Mouse (Mus musculus): ENCODE data around the gene Tmcc1. TPM values are rescaled to one million over a fixed set of nuclear protein-coding genes. Genes with fewer than 3 reads are reported as not detected.

Tmcc1 gene
- polyA plus RNA-seq, 1 experiment: 17.6 TPM

- Histone ChIP-seq H3K4me2 (ENCODE audit: low read depth) (peak overlapping the region; percentile 39), H3ac (ENCODE audit: control insufficient read depth, insufficient read length) (no peak overlapping the region), H3K4me3 (no peak overlapping the region), H3K79me2 (ENCODE audit: control insufficient read depth, insufficient read depth) (no peaks in the 10 kb centered on the region), H3K36me3 (ENCODE audit: control insufficient read depth, insufficient read depth) (no peaks in the 10 kb centered on the region), H3K27me3 (ENCODE audit: control insufficient read depth, insufficient read depth, insufficient read length) (no peaks in the 10 kb centered on the region)
- TF ChIP-seq E2F4 (IDR thresholded peaks at IDR 0.05; ENCODE audit: insufficient read depth) (no peak), REST (IDR thresholded peaks at IDR 0.05; ENCODE audit: insufficient read depth, insufficient read length) (no peak), TCF12 (IDR thresholded peaks at IDR 0.05; ENCODE audit: insufficient read depth, poor library complexity, severe bottlenecking) (no peak), SRF (IDR thresholded peaks at IDR 0.05; ENCODE audit: control insufficient read depth, insufficient read length, low read depth) (no peak), MAX (IDR thresholded peaks at IDR 0.05; ENCODE audit: low read depth) (no peak), POLR2A (IDR thresholded peaks at IDR 0.05; ENCODE audit: insufficient read length, low read depth) (no peak), TCF3 (IDR thresholded peaks at IDR 0.05; ENCODE audit: insufficient read length, low read depth) (no peak), POLR2AphosphoS2 (IDR thresholded peaks at IDR 0.05; ENCODE audit: insufficient read length, low read depth) (no peak), USF1 (IDR thresholded peaks at IDR 0.05; ENCODE audit: low read depth) (no peak), CEBPB (IDR thresholded peaks at IDR 0.05; ENCODE audit: insufficient read depth, poor library complexity, severe bottlenecking) (no peak), MYOD1 (IDR thresholded peaks at IDR 0.05; ENCODE audit: control insufficient read depth in 1 of 3, insufficient read length in 2 of 3, low read depth in 2 of 3) (no peak), MYOG (IDR thresholded peaks at IDR 0.05; ENCODE audit: control insufficient read depth in 1 of 3, insufficient read depth in 1 of 3, insufficient read length in 2 of 3, low read depth in 2 of 3) (no peak)
Measured at GRCm38 (mm10) chr6:116010541-116010940, 182.7 kb downstream of the Tmcc1 start.

GRCm38 (mm10) chr6:116009426-116009825, 183.9 kb downstream of the Tmcc1 start:
- no peak overlapping the region for H3ac ChIP-seq (ENCODE audit: control insufficient read depth, insufficient read length)
- no peak overlapping the region for H3K4me3 ChIP-seq
- H3K27me3 ChIP-seq (ENCODE audit: control insufficient read depth, insufficient read depth, insufficient read length): no peaks in the 10 kb centered on the region
- H3K4me2 ChIP-seq (ENCODE audit: low read depth): no peak overlapping the region
- H3K36me3 ChIP-seq (ENCODE audit: control insufficient read depth, insufficient read depth): no peaks in the 10 kb centered on the region
- H3K79me2 ChIP-seq (ENCODE audit: control insufficient read depth, insufficient read depth): no peaks in the 10 kb centered on the region
- TF ChIP-seq POLR2AphosphoS2 (IDR thresholded peaks at IDR 0.05; ENCODE audit: insufficient read length, low read depth) (no peak), MYOG (IDR thresholded peaks at IDR 0.05; ENCODE audit: control insufficient read depth in 1 of 3, insufficient read depth in 1 of 3, insufficient read length in 2 of 3, low read depth in 2 of 3) (peak in 1 of 3 experiments; percentile 47)

- H3K4me2 ChIP-seq (ENCODE audit: low read depth): no peak overlapping the region
- H3K36me3 ChIP-seq (ENCODE audit: control insufficient read depth, insufficient read depth): no peaks in the 10 kb centered on the region
- no peak overlapping the region for H3K4me3 ChIP-seq
- H3ac ChIP-seq (ENCODE audit: control insufficient read depth, insufficient read length): no peak overlapping the region
- no peaks in the 10 kb centered on the region for H3K79me2 ChIP-seq (ENCODE audit: control insufficient read depth, insufficient read depth)
- H3K27me3 ChIP-seq (ENCODE audit: control insufficient read depth, insufficient read depth, insufficient read length): no peaks in the 10 kb centered on the region
- TF ChIP-seq REST (IDR thresholded peaks at IDR 0.05; ENCODE audit: insufficient read depth, insufficient read length) (no peak), MYOD1 (IDR thresholded peaks at IDR 0.05; ENCODE audit: control insufficient read depth in 1 of 3, insufficient read length in 2 of 3, low read depth in 2 of 3) (no peak), MAX (IDR thresholded peaks at IDR 0.05; ENCODE audit: low read depth) (no peak), MYOG (IDR thresholded peaks at IDR 0.05; ENCODE audit: control insufficient read depth in 1 of 3, insufficient read depth in 1 of 3, insufficient read length in 2 of 3, low read depth in 2 of 3) (no peak), TCF12 (IDR thresholded peaks at IDR 0.05; ENCODE audit: insufficient read depth, poor library complexity, severe bottlenecking) (no peak), POLR2A (IDR thresholded peaks at IDR 0.05; ENCODE audit: insufficient read length, low read depth) (no peak), CEBPB (IDR thresholded peaks at IDR 0.05; ENCODE audit: insufficient read depth, poor library complexity, severe bottlenecking) (no peak), E2F4 (IDR thresholded peaks at IDR 0.05; ENCODE audit: insufficient read depth) (no peak)
Measured at GRCm38 (mm10) chr6:116007561-116008173, 185.6 kb downstream of the Tmcc1 start.

GRCm38 (mm10) chr6:116006731-116007130, 186.6 kb downstream of the Tmcc1 start:
- Histone ChIP-seq H3K4me3 (no peak overlapping the region), H3K4me2 (ENCODE audit: low read depth) (peak overlapping the region; percentile 18), H3K27me3 (ENCODE audit: control insufficient read depth, insufficient read depth, insufficient read length) (no peaks in the 10 kb centered on the region), H3K79me2 (ENCODE audit: control insufficient read depth, insufficient read depth) (no peaks in the 10 kb centered on the region), H3ac (ENCODE audit: control insufficient read depth, insufficient read length) (no peak overlapping the region), H3K36me3 (ENCODE audit: control insufficient read depth, insufficient read depth) (no peaks in the 10 kb centered on the region)
- TF ChIP-seq REST (IDR thresholded peaks at IDR 0.05; ENCODE audit: insufficient read depth, insufficient read length) (no peak), POLR2A (IDR thresholded peaks at IDR 0.05; ENCODE audit: insufficient read length, low read depth) (no peak), MAX (IDR thresholded peaks at IDR 0.05; ENCODE audit: low read depth) (no peak)

- H3K79me2 ChIP-seq (ENCODE audit: control insufficient read depth, insufficient read depth): no peaks in the 10 kb centered on the region
- no peak overlapping the region for H3K4me3 ChIP-seq
- H3K36me3 ChIP-seq (ENCODE audit: control insufficient read depth, insufficient read depth): no peaks in the 10 kb centered on the region
- no peaks in the 10 kb centered on the region for H3K27me3 ChIP-seq (ENCODE audit: control insufficient read depth, insufficient read depth, insufficient read length)
- TF ChIP-seq MYOG (IDR thresholded peaks at IDR 0.05; ENCODE audit: control insufficient read depth in 1 of 3, insufficient read depth in 1 of 3, insufficient read length in 2 of 3, low read depth in 2 of 3) (no peak), POLR2AphosphoS2 (IDR thresholded peaks at IDR 0.05; ENCODE audit: insufficient read length, low read depth) (no peak), TCF12 (IDR thresholded peaks at IDR 0.05; ENCODE audit: insufficient read depth, poor library complexity, severe bottlenecking) (no peak), MYOD1 (IDR thresholded peaks at IDR 0.05; ENCODE audit: control insufficient read depth in 1 of 3, insufficient read length in 2 of 3, low read depth in 2 of 3) (no peak), REST (IDR thresholded peaks at IDR 0.05; ENCODE audit: insufficient read depth, insufficient read length) (no peak), E2F4 (IDR thresholded peaks at IDR 0.05; ENCODE audit: insufficient read depth) (no peak), POLR2A (IDR thresholded peaks at IDR 0.05; ENCODE audit: insufficient read length, low read depth) (no peak), USF1 (IDR thresholded peaks at IDR 0.05; ENCODE audit: low read depth) (no peak), SRF (IDR thresholded peaks at IDR 0.05; ENCODE audit: control insufficient read depth, insufficient read length, low read depth) (no peak), TCF3 (IDR thresholded peaks at IDR 0.05; ENCODE audit: insufficient read length, low read depth) (no peak), MAX (IDR thresholded peaks at IDR 0.05; ENCODE audit: low read depth) (no peak), CEBPB (IDR thresholded peaks at IDR 0.05; ENCODE audit: insufficient read depth, poor library complexity, severe bottlenecking) (no peak)
- H3ac ChIP-seq (ENCODE audit: control insufficient read depth, insufficient read length): no peak overlapping the region
- no peak overlapping the region for H3K4me2 ChIP-seq (ENCODE audit: low read depth)
Measured at GRCm38 (mm10) chr6:116005959-116006288, 187.4 kb downstream of the Tmcc1 start.
